Mouse (Mus musculus) forebrain, embryonic 16.5 days (tissue): ENCODE data around the gene Gdf11. TPM values are rescaled to one million over a fixed set of nuclear protein-coding genes. Genes with fewer than 3 reads are reported as not detected.
A peak's percentile ranks its signal among the peaks of the same experiment; 100 is the strongest.

Experiments used
- ATAC-seq: fragments of 200-750 bp; cut with Nextera tagmentation; 2 replicates; pipeline ENCODE4 v1.8.0; 2017; ENCODE audit warnings: mild to moderate bottlenecking, moderate library complexity
- H3K27ac ChIP-seq: fragments of 300-500 bp; sonication (generic); 2 replicates; pipeline ENCODE4 v1.5.1; 2014; ENCODE audit warnings: low read length, control low read depth
- H3K27me3 ChIP-seq: fragments of 300-500 bp; sonication (generic); replicated peaks from 2 replicates; pipeline ENCODE4 v1.6.1; 2014; ENCODE audit warnings: low read length; ENCODE audit not compliant: control insufficient read depth, insufficient read depth
- H3K36me3 ChIP-seq: fragments of 300-500 bp; sonication (generic); 2 replicates; pipeline ENCODE4 v1.6.1; 2014; ENCODE audit not compliant: control insufficient read depth, insufficient read depth
- H3K4me1 ChIP-seq: fragments of 300-500 bp; sonication (generic); replicated peaks from 2 replicates; pipeline ENCODE4 v1.6.1; 2014; ENCODE audit warnings: low read length; ENCODE audit not compliant: control insufficient read depth, insufficient read depth
- H3K4me2 ChIP-seq: fragments of 300-500 bp; sonication (generic); 2 replicates; pipeline ENCODE4 v1.6.1; 2014; ENCODE audit warnings: mild to moderate bottlenecking, low read length, control low read depth
- H3K4me3 ChIP-seq: fragments of 300-500 bp; sonication (generic); replicated peaks from 2 replicates; pipeline ENCODE4 v1.5.1; 2014; ENCODE audit warnings: mild to moderate bottlenecking, low read length, control low read depth
- H3K9ac ChIP-seq: fragments of 300-500 bp; sonication (generic); replicated peaks from 2 replicates; pipeline ENCODE4 v1.6.1; 2014; ENCODE audit warnings: low read depth, low read length, control low read depth
- H3K9me3 ChIP-seq: fragments of 300-500 bp; sonication (generic); 2 replicates; pipeline ENCODE4 v1.6.1; 2016; ENCODE audit warnings: low read length; ENCODE audit not compliant: control insufficient read depth
- WGBS: fragments of 180-500 bp; shearing (Covaris S2); extraction: QIAGEN DNeasy Blood & Tissue Kit; methylation state at CpG from one replicate; pipeline ENCODE4 v1.1.7; 2014; 5-methylcytosine and 5-hydroxymethylcytosine counted together
- polyA plus RNA-seq: library from polyadenylated mRNA; unstranded; fragments of >200 nt; fragmentation: Nextera tagmentation; extraction: Ambion mirVana; gene quantifications from 2 replicates; pipeline ENCODE4 v1.2.1, GENCODE M21; 2015

Gene Gdf11
- polyA plus RNA-seq, 1 experiment from 2014 or later, result 7.0 TPM

- WGBS, result 83% methylated on average over 6 of the region's 6 CpGs
- no peaks in the 10 kb centered on the region for H3K9me3 ChIP-seq
- H3K4me3 ChIP-seq, result no peak overlapping the region
- no peak for ATAC-seq
- H3K4me1 ChIP-seq, result peaks cover 23% of the 10 kb centered on the region
- H3K9ac ChIP-seq, result no peak overlapping the region
- no peak overlapping the region for H3K4me2 ChIP-seq
- H3K36me3 ChIP-seq, result no peaks in the 10 kb centered on the region
- peaks cover 3% of the 10 kb centered on the region for H3K27me3 ChIP-seq
- no peak overlapping the region for H3K27ac ChIP-seq
These were observed 8.4 kb upstream of the Gdf11 start for GRCm38 (mm10) chr10:128899759-128900490.

GRCm38 (mm10) chr10:128897501-128897900, 6.0 kb upstream of the Gdf11 start:
- Histone ChIP-seq H3K4me3 (no peak overlapping the region), H3K9me3 (no peaks in the 10 kb centered on the region), H3K4me2 (no peak overlapping the region), H3K27me3 (peaks cover 3% of the 10 kb centered on the region), H3K4me1 (peaks cover 28% of the 10 kb centered on the region), H3K36me3 (no peaks in the 10 kb centered on the region), H3K9ac (no peak overlapping the region), H3K27ac (no peak overlapping the region)
- ATAC-seq, result peak; percentile 33
- 0% methylated on average over 1 of the region's 1 CpGs for WGBS

- H3K9me3 ChIP-seq, result no peaks in the 10 kb centered on the region
- no peak overlapping the region for H3K27ac ChIP-seq
- ATAC-seq, result no peak
- peaks cover 31% of the 10 kb centered on the region for H3K4me1 ChIP-seq
- H3K4me3 ChIP-seq, result no peak overlapping the region
- peaks cover 3% of the 10 kb centered on the region for H3K27me3 ChIP-seq
- no peak overlapping the region for H3K4me2 ChIP-seq
- H3K36me3 ChIP-seq, result no peaks in the 10 kb centered on the region
- 48% methylated on average over 1 of the region's 1 CpGs for WGBS
- no peak overlapping the region for H3K9ac ChIP-seq
These were observed 5.3 kb upstream of the Gdf11 start for GRCm38 (mm10) chr10:128896807-128897206.

- H3K9ac ChIP-seq, result peak overlapping the region; percentile 41; the same call in 1 of the 2 replicates
- 2% methylated on average over 17 of the region's 17 CpGs for WGBS
- peak; percentile 42 for ATAC-seq
- H3K4me3 ChIP-seq, result 0 out of 2 replicates have a peak overlapping the region, but pooled peaks have one; percentile 11
- H3K27ac ChIP-seq, result no peak overlapping the region
- no peaks in the 10 kb centered on the region for H3K9me3 ChIP-seq
- H3K4me2 ChIP-seq, result peak overlapping the region; percentile 28
- no peaks in the 10 kb centered on the region for H3K36me3 ChIP-seq
- peaks cover 3% of the 10 kb centered on the region for H3K27me3 ChIP-seq
- peaks cover 31% of the 10 kb centered on the region for H3K4me1 ChIP-seq
These were observed 4.6 kb upstream of the Gdf11 start for GRCm38 (mm10) chr10:128895952-128896693.

GRCm38 (mm10) chr10:128895437-128895836, 3.9 kb upstream of the Gdf11 start:
- Histone ChIP-seq H3K9ac (no peak overlapping the region), H3K4me1 (peaks cover 34% of the 10 kb centered on the region), H3K36me3 (no peaks in the 10 kb centered on the region), H3K27me3 (peaks cover 3% of the 10 kb centered on the region), H3K9me3 (no peaks in the 10 kb centered on the region), H3K4me2 (peak overlapping the region; percentile 28), H3K4me3 (no peak overlapping the region), H3K27ac (no peak overlapping the region)
- ATAC-seq, result no peak
- under 1% methylated on average over 9 of the region's 9 CpGs for WGBS

GRCm38 (mm10) chr10:128892246-128892645, 728 bp upstream of the Gdf11 start:
- peak; percentile 21 for ATAC-seq
- Histone ChIP-seq H3K27ac (peak overlapping the region; percentile 93), H3K36me3 (no peaks in the 10 kb centered on the region), H3K4me1 (peaks cover 53% of the 10 kb centered on the region), H3K9ac (peak overlapping the region; percentile 85), H3K27me3 (peaks cover 3% of the 10 kb centered on the region), H3K4me2 (peak overlapping the region; percentile 73), H3K4me3 (peak overlapping the region; percentile 80), H3K9me3 (no peaks in the 10 kb centered on the region)
- 2% methylated on average over 9 of the region's 9 CpGs for WGBS

- Histone ChIP-seq H3K9ac (peak overlapping the region; percentile 85), H3K4me3 (peak overlapping the region; percentile 80), H3K9me3 (no peaks in the 10 kb centered on the region), H3K4me1 (peaks cover 37% of the 10 kb centered on the region), H3K27me3 (no peaks in the 10 kb centered on the region), H3K4me2 (peak overlapping the region; percentile 66), H3K27ac (peak overlapping the region; percentile 93), H3K36me3 (peaks cover 2% of the 10 kb centered on the region; the same call in 1 of the 2 replicates)
- no peak; the same call in 1 of the 2 replicates for ATAC-seq
- WGBS, result under 1% methylated on average over 40 of the region's 40 CpGs
These were observed 879 bp downstream of the Gdf11 start for GRCm38 (mm10) chr10:128890383-128891295.

GRCm38 (mm10) chr10:128889846-128890245, 1.7 kb downstream of the Gdf11 start:
- H3K9me3 ChIP-seq, result no peaks in the 10 kb centered on the region
- H3K36me3 ChIP-seq, result peaks cover 6% of the 10 kb centered on the region
- peaks cover 32% of the 10 kb centered on the region for H3K4me1 ChIP-seq
- peak overlapping the region; percentile 80 for H3K4me3 ChIP-seq
- no peaks in the 10 kb centered on the region for H3K27me3 ChIP-seq
- H3K4me2 ChIP-seq, result peak overlapping the region; percentile 66
- H3K9ac ChIP-seq, result no peak overlapping the region
- ATAC-seq, result no peak
- WGBS, result 5% methylated on average over 1 of the region's 2 CpGs
- no peak overlapping the region for H3K27ac ChIP-seq
